Mouse (Mus musculus): ENCODE results near the gene Gm44596. TPM values are rescaled to one million over a fixed set of nuclear protein-coding genes. Genes with fewer than 3 reads are reported as not detected.

Gm44596 gene
- total and polyA plus RNA-seq, 2 experiments from 2014 or later: not detected

DNA sequence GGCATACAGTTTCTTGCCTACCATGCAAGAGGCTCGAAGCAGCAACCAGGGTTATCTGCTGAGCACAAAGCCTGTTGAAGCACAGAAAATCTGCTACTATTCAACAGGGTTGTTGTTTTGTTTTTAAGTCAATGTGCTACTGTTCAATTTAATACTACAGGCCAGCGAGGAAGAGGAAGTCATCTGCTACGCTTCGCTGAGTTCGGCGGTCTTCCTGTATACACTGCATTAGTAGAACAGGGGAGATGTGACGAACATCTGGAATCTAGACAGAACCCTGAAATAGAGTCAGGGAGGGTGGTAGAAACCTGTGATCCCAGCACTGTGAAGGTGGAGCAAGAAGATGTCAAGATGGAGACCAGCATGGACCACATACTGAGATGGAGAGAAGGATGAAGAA, 8.4 kb downstream of the Gm44596 start:
- Histone ChIP-seq H3K36me3 (ENCODE audit: insufficient read depth, low read length) (no peaks in the 10 kb centered on the region), H3K27ac (ENCODE audit: low read depth, low read length) (no peak overlapping the region), H3K4me2 (ENCODE audit: low read depth, low read length, poor library complexity, severe bottlenecking) (no peak overlapping the region), H3K9ac (replicated peaks; ENCODE audit: low read length, poor library complexity, severe bottlenecking) (no peak overlapping the region), H3K4me3 (ENCODE audit: low read depth, low read length) (no peak overlapping the region), H3K9me3 (ENCODE audit: low read length) (no peaks in the 10 kb centered on the region), H3K4me1 (ENCODE audit: insufficient read depth, low read length) (no peaks in the 10 kb centered on the region), H3K27me3 (ENCODE audit: insufficient read depth, low read length) (no peaks in the 10 kb centered on the region)
- ATAC-seq (ENCODE audit: low FRiP score) (no peak), DNase-seq (ENCODE audit: low spot score) (no peak)
- no peak for TF ChIP-seq CTCF (IDR thresholded peaks at IDR 0.05)
- WGBS: 75% methylated on average over 7 of the region's 7 CpGs

DNA sequence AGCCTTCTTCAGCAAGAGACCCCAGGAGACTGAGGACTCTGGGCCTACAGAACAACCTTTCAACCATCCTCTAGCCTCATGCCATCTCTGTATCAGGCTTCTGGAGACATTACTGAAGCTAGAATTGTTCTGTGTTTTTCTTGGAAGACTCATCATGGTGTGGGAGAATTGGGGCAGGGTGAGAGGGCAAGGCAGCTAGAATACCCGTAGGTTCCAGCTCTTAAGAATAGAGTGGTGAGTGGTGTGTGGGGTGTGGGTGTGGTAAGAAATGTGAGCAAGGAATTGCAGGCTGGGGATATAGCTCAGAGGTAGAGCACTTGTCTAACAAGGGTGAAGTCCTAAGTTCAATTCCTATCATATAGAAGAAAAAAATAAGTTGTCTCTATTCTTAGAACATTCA, 9.7 kb downstream of the Gm44596 start:
- Histone ChIP-seq H3K9ac (replicated peaks; ENCODE audit: low read length, poor library complexity, severe bottlenecking) (no peak overlapping the region), H3K4me2 (ENCODE audit: low read depth, low read length, poor library complexity, severe bottlenecking) (no peak overlapping the region), H3K27me3 (ENCODE audit: insufficient read depth, low read length) (no peaks in the 10 kb centered on the region), H3K27ac (ENCODE audit: low read depth, low read length) (no peak overlapping the region), H3K4me1 (ENCODE audit: insufficient read depth, low read length) (no peaks in the 10 kb centered on the region), H3K9me3 (ENCODE audit: low read length) (no peaks in the 10 kb centered on the region), H3K4me3 (ENCODE audit: low read depth, low read length) (no peak overlapping the region), H3K36me3 (ENCODE audit: insufficient read depth, low read length) (no peaks in the 10 kb centered on the region)
- ATAC-seq (ENCODE audit: low FRiP score) (no peak), DNase-seq (ENCODE audit: low spot score) (no peak)
- WGBS: 92% methylated on average over 1 of the region's 1 CpGs
- no peak for TF ChIP-seq CTCF (IDR thresholded peaks at IDR 0.05)

DNA sequence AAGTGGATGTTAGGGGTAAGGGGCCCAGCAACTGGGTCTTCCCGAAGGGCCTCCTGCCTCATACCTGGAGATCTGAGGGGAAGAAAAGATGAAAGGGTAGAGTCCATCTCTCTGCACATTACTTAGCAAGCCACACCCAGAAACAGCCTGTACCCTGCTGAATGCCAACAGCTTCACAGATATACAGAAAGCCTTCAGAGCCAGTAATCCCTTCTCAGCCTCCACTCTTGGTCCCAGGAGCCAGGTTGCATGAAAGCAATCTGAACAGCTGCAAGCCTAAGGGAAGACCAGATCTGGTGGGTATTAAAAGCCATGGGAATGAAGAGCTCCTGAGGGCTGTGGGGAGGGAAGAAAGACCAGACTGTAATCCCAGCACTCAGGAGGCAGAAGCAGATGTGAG, 13.9 kb downstream of the Gm44596 start:
- DNase-seq (ENCODE audit: low spot score) (no peak), ATAC-seq (ENCODE audit: low FRiP score) (no peak)
- no peak overlapping the region for H3K4me2 ChIP-seq (ENCODE audit: low read depth, low read length, poor library complexity, severe bottlenecking)
- H3K4me1 ChIP-seq (ENCODE audit: insufficient read depth, low read length): no peaks in the 10 kb centered on the region
- no peaks in the 10 kb centered on the region for H3K36me3 ChIP-seq (ENCODE audit: insufficient read depth, low read length)
- H3K4me3 ChIP-seq (ENCODE audit: low read depth, low read length): no peak overlapping the region
- 95% methylated on average over 1 of the region's 1 CpGs for WGBS
- no peaks in the 10 kb centered on the region for H3K9me3 ChIP-seq (ENCODE audit: low read length)
- TF ChIP-seq CTCF (IDR thresholded peaks at IDR 0.05): no peak
- no peak overlapping the region for H3K27ac ChIP-seq (ENCODE audit: low read depth, low read length)
- no peaks in the 10 kb centered on the region for H3K27me3 ChIP-seq (ENCODE audit: insufficient read depth, low read length)
- no peak overlapping the region for H3K9ac ChIP-seq (replicated peaks; ENCODE audit: low read length, poor library complexity, severe bottlenecking)

- no peak overlapping the region for H3K27ac ChIP-seq (ENCODE audit: low read depth, low read length)
- WGBS: 68% methylated on average over 1 of the region's 1 CpGs
- H3K36me3 ChIP-seq (ENCODE audit: insufficient read depth, low read length): no peaks in the 10 kb centered on the region
- H3K9me3 ChIP-seq (ENCODE audit: low read length): no peaks in the 10 kb centered on the region
- DNase-seq (ENCODE audit: low spot score) (no peak), ATAC-seq (ENCODE audit: low FRiP score) (no peak)
- H3K27me3 ChIP-seq (ENCODE audit: insufficient read depth, low read length): no peaks in the 10 kb centered on the region
- H3K9ac ChIP-seq (replicated peaks; ENCODE audit: low read length, poor library complexity, severe bottlenecking): no peak overlapping the region
- H3K4me2 ChIP-seq (ENCODE audit: low read depth, low read length, poor library complexity, severe bottlenecking): no peak overlapping the region
- H3K4me3 ChIP-seq (ENCODE audit: low read depth, low read length): no peak overlapping the region
- no peaks in the 10 kb centered on the region for H3K4me1 ChIP-seq (ENCODE audit: insufficient read depth, low read length)
- no peak for TF ChIP-seq CTCF (IDR thresholded peaks at IDR 0.05)
These were observed 15.4 kb downstream of the Gm44596 start for GRCm38 (mm10) chr6:128390683-128391082.

DNA sequence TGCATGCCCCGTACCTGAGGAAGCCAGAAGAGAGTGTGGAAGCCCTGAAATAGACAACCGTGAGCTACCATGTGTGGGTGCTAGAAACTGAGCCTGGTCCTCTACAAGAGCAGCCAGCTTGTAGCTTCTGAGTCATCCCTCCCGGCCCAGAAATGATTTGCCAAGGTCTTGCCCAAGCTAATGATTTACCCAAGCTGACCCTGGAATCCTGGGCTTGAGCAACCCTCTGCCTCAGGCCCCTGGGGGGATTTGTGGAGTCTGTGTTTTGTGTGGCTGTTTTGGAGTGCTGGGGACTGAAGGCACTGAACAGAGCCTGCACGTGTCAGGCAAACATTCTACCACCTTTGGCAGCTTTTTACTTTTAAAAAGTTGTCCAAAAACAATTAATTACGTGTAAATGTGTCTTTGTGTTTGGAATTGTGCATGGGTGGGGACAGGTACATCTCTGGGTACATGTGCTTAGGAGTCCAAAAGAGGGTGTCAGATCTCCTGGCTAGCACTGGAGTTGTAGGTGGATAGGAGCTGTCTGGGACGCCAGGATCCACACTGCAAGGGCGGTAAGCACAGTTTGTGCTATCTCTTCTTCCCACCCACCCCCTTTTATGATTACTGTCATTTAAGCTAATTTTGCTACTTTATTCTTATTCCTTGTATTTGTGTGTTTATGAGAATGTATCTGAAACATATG, 22.4 kb downstream of the Gm44596 start:
- no peak overlapping the region for H3K27ac ChIP-seq (ENCODE audit: low read depth, low read length)
- no peak overlapping the region for H3K9ac ChIP-seq (replicated peaks; ENCODE audit: low read length, poor library complexity, severe bottlenecking)
- no peak for TF ChIP-seq CTCF (IDR thresholded peaks at IDR 0.05)
- H3K36me3 ChIP-seq (ENCODE audit: insufficient read depth, low read length): no peaks in the 10 kb centered on the region
- no peaks in the 10 kb centered on the region for H3K9me3 ChIP-seq (ENCODE audit: low read length)
- no peak overlapping the region for H3K4me3 ChIP-seq (ENCODE audit: low read depth, low read length)
- ATAC-seq (ENCODE audit: low FRiP score) (no peak), DNase-seq (ENCODE audit: low spot score) (no peak)
- no peak overlapping the region for H3K4me2 ChIP-seq (ENCODE audit: low read depth, low read length, poor library complexity, severe bottlenecking)
- WGBS: 82% methylated on average over 7 of the region's 7 CpGs
- no peaks in the 10 kb centered on the region for H3K27me3 ChIP-seq (ENCODE audit: insufficient read depth, low read length)
- peaks cover 8% of the 10 kb centered on the region for H3K4me1 ChIP-seq (ENCODE audit: insufficient read depth, low read length)

DNA sequence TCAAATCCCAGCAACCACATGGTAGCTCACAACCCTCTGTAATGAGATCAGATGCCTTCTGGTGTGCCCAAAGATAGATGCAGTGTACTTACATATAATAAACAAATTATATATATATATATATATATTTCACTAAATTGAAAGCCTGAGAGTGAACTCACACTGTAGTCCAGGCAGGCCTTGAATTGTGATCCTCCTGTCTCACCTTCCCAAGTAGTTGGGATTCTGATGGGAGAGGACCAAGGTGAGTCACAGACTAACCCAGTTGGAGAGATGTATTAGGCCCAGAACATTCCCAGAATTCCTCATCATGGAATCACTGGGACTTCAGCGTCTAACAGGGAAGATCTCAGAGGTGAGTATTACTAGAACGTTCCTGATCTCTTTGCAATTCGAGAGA, 23.7 kb downstream of the Gm44596 start, which contains the start of gene Nrip2:
TSS of gene Nrip2 (plus strand) at position 301 of the 400 bp plus-strand sequence.
- Histone ChIP-seq H3K9ac (replicated peaks; ENCODE audit: low read length, poor library complexity, severe bottlenecking) (peak within 1 kb of the TSS; percentile 47), H3K27me3 (ENCODE audit: insufficient read depth, low read length) (no peaks in the 10 kb centered on the region), H3K4me3 (ENCODE audit: low read depth, low read length) (peak within 1 kb of the TSS; percentile 35), H3K36me3 (ENCODE audit: insufficient read depth, low read length) (no peaks in the 10 kb centered on the region), H3K27ac (ENCODE audit: low read depth, low read length) (peak within 1 kb of the TSS; percentile 79), H3K9me3 (ENCODE audit: low read length) (no peaks in the 10 kb centered on the region), H3K4me1 (ENCODE audit: insufficient read depth, low read length) (peaks cover 8% of the 10 kb centered on the region), H3K4me2 (ENCODE audit: low read depth, low read length, poor library complexity, severe bottlenecking) (peak within 1 kb of the TSS; percentile 58)
- 55% methylated on average over 3 of the region's 3 CpGs for WGBS
- ATAC-seq (ENCODE audit: low FRiP score) (0 out of 2 replicates have a peak, but pooled peaks have one; percentile 3), DNase-seq (ENCODE audit: low spot score) (no peak)
- TF ChIP-seq CTCF (IDR thresholded peaks at IDR 0.05): no peak

Data from midbrain, postnatal 0 days (tissue).